Mouse (Mus musculus): ENCODE results near the gene Pbx3.

Pbx3 gene

GRCm38 (mm10) chr2:34221477-34221876 lies 151.5 kb downstream of the Pbx3 start:
- DNase-seq (ENCODE audit: low spot score), result no peak

- no peak for DNase-seq (ENCODE audit: low spot score)
Measured at GRCm38 (mm10) chr2:34219150-34219549, 153.8 kb downstream of the Pbx3 start.

- DNase-seq (ENCODE audit: low spot score), result no peak
Measured at GRCm38 (mm10) chr2:34217596-34217995, 155.3 kb downstream of the Pbx3 start.

GRCm38 (mm10) chr2:34215496-34215895 lies 157.4 kb downstream of the Pbx3 start:
- DNase-seq (ENCODE audit: low spot score), result no peak

- no peak for DNase-seq (ENCODE audit: low spot score)
Measured at GRCm38 (mm10) chr2:34212418-34212817, 160.5 kb downstream of the Pbx3 start.

- no peak for DNase-seq (ENCODE audit: low spot score)
Measured at GRCm38 (mm10) chr2:34204797-34205196, 168.1 kb downstream of the Pbx3 start.

GRCm38 (mm10) chr2:34204325-34204724 lies 168.6 kb downstream of the Pbx3 start:
- DNase-seq (ENCODE audit: low spot score), result no peak

- no peak for DNase-seq (ENCODE audit: low spot score)
Measured at GRCm38 (mm10) chr2:34193870-34194820, 178.8 kb downstream of the Pbx3 start.

- DNase-seq (ENCODE audit: low spot score), result no peak
Measured at GRCm38 (mm10) chr2:34193276-34193675, 179.7 kb downstream of the Pbx3 start.

GRCm38 (mm10) chr2:34187366-34187765 lies 185.6 kb downstream of the Pbx3 start:
- DNase-seq (ENCODE audit: low spot score), result no peak

GRCm38 (mm10) chr2:34181600-34181999 lies 191.3 kb downstream of the Pbx3 start:
- DNase-seq (ENCODE audit: low spot score), result no peak

- DNase-seq (ENCODE audit: low spot score), result no peak
Measured at GRCm38 (mm10) chr2:34179299-34179698, 193.6 kb downstream of the Pbx3 start.

- peak; percentile 67 for DNase-seq (ENCODE audit: low spot score)
Measured at GRCm38 (mm10) chr2:34178653-34179052, 194.3 kb downstream of the Pbx3 start.

GRCm38 (mm10) chr2:34170424-34170823 lies 202.5 kb downstream of the Pbx3 start:
- DNase-seq (ENCODE audit: low spot score), result no peak

- no peak for DNase-seq (ENCODE audit: low spot score)
Measured at GRCm38 (mm10) chr2:34169626-34170025, 203.3 kb downstream of the Pbx3 start.

GRCm38 (mm10) chr2:34168191-34168590 lies 204.8 kb downstream of the Pbx3 start:
- no peak for DNase-seq (ENCODE audit: low spot score)

GRCm38 (mm10) chr2:34162484-34162883 lies 210.5 kb downstream of the Pbx3 start:
- no peak for DNase-seq (ENCODE audit: low spot score)

- DNase-seq (ENCODE audit: low spot score), result no peak
Measured at GRCm38 (mm10) chr2:34157746-34158145, 215.2 kb downstream of the Pbx3 start.

- DNase-seq (ENCODE audit: low spot score), result peak; percentile 13
Measured at GRCm38 (mm10) chr2:34154833-34155232, 218.1 kb downstream of the Pbx3 start.

GRCm38 (mm10) chr2:34153336-34153735 lies 219.6 kb downstream of the Pbx3 start:
- DNase-seq (ENCODE audit: low spot score), result peak; percentile 56

- DNase-seq (ENCODE audit: low spot score), result no peak
Measured at GRCm38 (mm10) chr2:34150560-34150959, 222.4 kb downstream of the Pbx3 start.

GRCm38 (mm10) chr2:34148214-34148613 lies 224.7 kb downstream of the Pbx3 start:
- DNase-seq (ENCODE audit: low spot score), result no peak

GRCm38 (mm10) chr2:34147476-34147875 lies 225.5 kb downstream of the Pbx3 start:
- DNase-seq (ENCODE audit: low spot score), result no peak

GRCm38 (mm10) chr2:34147036-34147435 lies 225.9 kb downstream of the Pbx3 start:
- no peak for DNase-seq (ENCODE audit: low spot score)
